Mouse (Mus musculus) embryonic facial prominence, embryonic 13.5 days (tissue): ENCODE measurements at regions not wholly inside any gene's neighbourhood (a gene's known extent, or its start where the extent isn't known, plus 50 kb on each side); places are given as distances from the start of the nearest gene placed in this dataset. TPM values are rescaled to one million over a fixed set of nuclear protein-coding genes. Genes with fewer than 3 reads are reported as not detected.

ENCODE experiments used
- ATAC-seq: fragments of 200-750 bp; cut with Nextera tagmentation; 2 replicates; pipeline ENCODE4 v1.8.0; 2017; ENCODE audit warnings: low read depth; ENCODE audit not compliant: insufficient number of reproducible peaks, insufficient read depth, low FRiP score, low TSS enrichment
- H3K27ac ChIP-seq: fragments of 300-500 bp; sonication (generic); 2 replicates; pipeline ENCODE4 v1.5.1; 2015; ENCODE audit warnings: moderate library complexity, mild to moderate bottlenecking, inconsistent platforms
- H3K27me3 ChIP-seq: fragments of 300-500 bp; sonication (generic); 2 replicates; pipeline ENCODE4 v1.6.1; 2015; ENCODE audit warnings: mild to moderate bottlenecking, inconsistent platforms
- H3K36me3 ChIP-seq: fragments of 300-500 bp; sonication (generic); 2 replicates; pipeline ENCODE4 v1.6.1; 2015; ENCODE audit warnings: mild to moderate bottlenecking, inconsistent platforms
- H3K4me1 ChIP-seq: fragments of 300-500 bp; sonication (generic); 2 replicates; pipeline ENCODE4 v1.6.1; 2015; ENCODE audit warnings: inconsistent platforms
- H3K4me2 ChIP-seq: fragments of 300-500 bp; sonication (generic); 2 replicates; pipeline ENCODE4 v1.6.1; 2015; ENCODE audit warnings: moderate library complexity, mild to moderate bottlenecking, inconsistent platforms
- H3K4me3 ChIP-seq: fragments of 300-500 bp; sonication (generic); 2 replicates; pipeline ENCODE4 v1.5.1; 2015; ENCODE audit warnings: mild to moderate bottlenecking, inconsistent platforms
- H3K9ac ChIP-seq: fragments of 300-500 bp; sonication (generic); 2 replicates; pipeline ENCODE4 v1.6.1; 2015; ENCODE audit warnings: mild to moderate bottlenecking, inconsistent platforms
- H3K9me3 ChIP-seq: fragments of 300-500 bp; sonication (generic); 2 replicates; pipeline ENCODE4 v1.6.1; 2016; ENCODE audit warnings: inconsistent platforms
- WGBS: fragments of 180-500 bp; shearing (Covaris S2); methylation state at CpG from one replicate; pipeline ENCODE4 v1.1.7; 2015; ENCODE audit warnings: mixed read lengths; 5-methylcytosine and 5-hydroxymethylcytosine counted together
- microRNA-seq: library from miRNA; unstranded; fragments of <30 nt; microRNA quantifications from one replicate; pipeline ENCODE4, GENCODE M21; 2016

GRCm38 (mm10) chr8:34269848-34270247, 158.3 kb upstream of the Gm10131 start:
- ATAC-seq = no peak
- Histone ChIP-seq H3K9me3 (no peaks in the 10 kb centered on the region), H3K4me1 (no peaks in the 10 kb centered on the region), H3K9ac (no peak overlapping the region), H3K27me3 (no peaks in the 10 kb centered on the region), H3K4me3 (no peak overlapping the region), H3K4me2 (no peak overlapping the region), H3K27ac (no peak overlapping the region), H3K36me3 (no peaks in the 10 kb centered on the region)
- WGBS = 64% methylated on average over 6 of the region's 6 CpGs

DNA sequence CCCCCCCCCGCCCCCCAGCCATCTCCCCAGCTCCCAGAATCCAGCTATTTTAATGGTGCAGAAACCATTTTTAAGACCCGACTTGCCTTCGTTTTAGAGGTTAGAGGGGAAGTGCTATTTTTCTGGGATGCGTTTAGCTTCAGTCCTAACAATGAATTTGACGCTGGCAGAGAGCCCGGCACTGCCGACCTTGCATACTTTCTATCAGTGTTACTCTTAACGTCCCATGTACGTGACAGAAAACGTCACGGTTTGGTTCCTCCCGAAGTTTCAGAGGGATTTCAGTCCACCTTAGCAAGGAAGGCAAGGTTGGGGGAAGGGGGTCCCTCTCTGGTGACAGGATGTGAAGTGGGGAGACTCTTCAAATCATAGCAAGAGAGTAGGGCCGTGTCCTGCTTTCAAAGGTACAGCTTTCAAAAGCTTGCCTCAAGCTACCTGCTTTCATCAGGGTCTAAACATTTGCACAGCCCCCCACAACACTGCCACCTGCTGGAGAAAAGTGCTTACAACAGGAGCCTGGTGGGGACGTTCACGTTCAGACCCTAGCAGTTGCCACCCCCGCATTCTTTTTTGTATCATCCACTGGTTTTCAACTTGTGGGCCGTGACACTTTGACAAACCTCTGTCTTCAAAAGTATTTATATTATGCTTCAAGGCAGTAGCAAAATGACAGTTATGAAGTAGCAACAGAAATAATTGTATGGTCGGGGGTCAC, 157.4 kb upstream of the Gm10131 start:
- H3K4me3 ChIP-seq = no peak overlapping the region
- ATAC-seq = no peak
- no peak overlapping the region for H3K4me2 ChIP-seq
- no peak overlapping the region for H3K9ac ChIP-seq
- H3K27me3 ChIP-seq = no peaks in the 10 kb centered on the region
- no peaks in the 10 kb centered on the region for H3K4me1 ChIP-seq
- no peaks in the 10 kb centered on the region for H3K36me3 ChIP-seq
- no peaks in the 10 kb centered on the region for H3K9me3 ChIP-seq
- H3K27ac ChIP-seq = no peak overlapping the region
- WGBS = 90% methylated on average over 18 of the region's 18 CpGs

- no peak for ATAC-seq
- no peaks in the 10 kb centered on the region for H3K4me1 ChIP-seq
- no peaks in the 10 kb centered on the region for H3K36me3 ChIP-seq
- WGBS = 92% methylated on average over 2 of the region's 2 CpGs
- no peaks in the 10 kb centered on the region for H3K9me3 ChIP-seq
- no peaks in the 10 kb centered on the region for H3K27me3 ChIP-seq
- no peak overlapping the region for H3K27ac ChIP-seq
- H3K9ac ChIP-seq = no peak overlapping the region
- H3K4me3 ChIP-seq = no peak overlapping the region
- H3K4me2 ChIP-seq = no peak overlapping the region
Observed at GRCm38 (mm10) chr8:34254978-34255377, 143.4 kb upstream of the Gm10131 start.

GRCm38 (mm10) chr8:34251934-34252333, 140.4 kb upstream of the Gm10131 start:
- H3K4me2 ChIP-seq = no peak overlapping the region
- no peaks in the 10 kb centered on the region for H3K36me3 ChIP-seq
- no peak overlapping the region for H3K4me3 ChIP-seq
- 93% methylated on average over 7 of the region's 7 CpGs for WGBS
- no peaks in the 10 kb centered on the region for H3K9me3 ChIP-seq
- H3K4me1 ChIP-seq = no peaks in the 10 kb centered on the region
- ATAC-seq = no peak
- no peak overlapping the region for H3K27ac ChIP-seq
- no peak overlapping the region for H3K9ac ChIP-seq
- H3K27me3 ChIP-seq = no peaks in the 10 kb centered on the region

DNA sequence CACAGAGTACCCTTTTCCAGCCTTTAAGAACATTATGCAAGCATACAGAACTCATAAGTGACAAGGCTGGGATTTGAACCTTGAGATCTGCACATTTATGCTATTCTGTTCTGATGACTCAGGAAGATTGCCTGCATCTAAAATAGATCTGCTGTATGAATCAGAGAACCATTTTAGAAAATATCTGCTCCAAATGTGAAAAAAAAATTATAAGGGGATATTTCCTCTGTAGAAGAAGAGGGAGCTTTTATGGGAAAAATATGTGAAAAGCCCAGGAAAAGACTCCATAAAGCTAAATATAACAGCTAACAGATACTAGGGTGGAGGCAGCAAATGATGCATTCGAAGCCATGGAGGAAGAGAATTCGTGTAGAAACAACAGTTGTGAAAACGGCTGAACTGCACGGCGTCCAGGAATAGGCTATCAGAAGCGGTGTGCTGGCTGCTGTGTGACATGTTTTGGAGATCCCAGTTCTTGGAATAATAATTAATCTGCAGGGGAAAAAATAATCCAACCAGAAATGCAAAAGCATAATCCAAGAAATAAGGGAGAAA, 127.9 kb upstream of the Gm10131 start:
- no peak overlapping the region for H3K27ac ChIP-seq
- no peak overlapping the region for H3K4me3 ChIP-seq
- no peaks in the 10 kb centered on the region for H3K9me3 ChIP-seq
- ATAC-seq = no peak
- no peaks in the 10 kb centered on the region for H3K36me3 ChIP-seq
- H3K9ac ChIP-seq = no peak overlapping the region
- no peaks in the 10 kb centered on the region for H3K4me1 ChIP-seq
- no peak overlapping the region for H3K4me2 ChIP-seq
- WGBS = 75% methylated on average over 6 of the region's 6 CpGs
- no peaks in the 10 kb centered on the region for H3K27me3 ChIP-seq

GRCm38 (mm10) chr8:34233705-34234104, 122.2 kb upstream of the Gm10131 start:
- no peak overlapping the region for H3K27ac ChIP-seq
- no peaks in the 10 kb centered on the region for H3K9me3 ChIP-seq
- H3K27me3 ChIP-seq = no peaks in the 10 kb centered on the region
- H3K4me1 ChIP-seq = no peaks in the 10 kb centered on the region
- 74% methylated on average over 4 of the region's 4 CpGs for WGBS
- H3K4me2 ChIP-seq = no peak overlapping the region
- no peaks in the 10 kb centered on the region for H3K36me3 ChIP-seq
- H3K9ac ChIP-seq = no peak overlapping the region
- no peak overlapping the region for H3K4me3 ChIP-seq
- no peak for ATAC-seq

DNA sequence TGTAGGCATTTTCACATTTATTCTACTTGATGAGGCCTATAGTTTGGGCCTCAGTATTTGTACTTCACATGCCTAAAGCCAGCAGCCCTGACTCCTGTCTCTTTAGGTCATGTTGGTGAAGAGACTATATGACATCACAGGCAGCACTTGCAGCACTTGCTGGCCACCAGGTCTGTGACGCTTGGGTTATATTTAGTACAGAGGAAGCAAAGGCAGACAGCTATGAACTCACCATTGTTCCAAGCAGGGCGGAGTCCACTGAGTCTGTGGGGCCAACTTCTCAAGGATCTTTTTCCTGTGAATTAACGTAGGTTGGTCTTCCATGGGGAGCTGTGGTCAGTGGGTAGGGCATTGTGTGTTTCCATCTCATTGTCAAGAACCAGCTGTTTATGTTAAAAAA, 117.9 kb upstream of the Gm10131 start:
- H3K4me3 ChIP-seq = no peak overlapping the region
- H3K4me1 ChIP-seq = no peaks in the 10 kb centered on the region
- no peak overlapping the region for H3K4me2 ChIP-seq
- no peak overlapping the region for H3K9ac ChIP-seq
- H3K27ac ChIP-seq = no peak overlapping the region
- no peaks in the 10 kb centered on the region for H3K36me3 ChIP-seq
- no peak for ATAC-seq
- 64% methylated on average over 3 of the region's 3 CpGs for WGBS
- H3K27me3 ChIP-seq = no peaks in the 10 kb centered on the region
- H3K9me3 ChIP-seq = no peaks in the 10 kb centered on the region

DNA sequence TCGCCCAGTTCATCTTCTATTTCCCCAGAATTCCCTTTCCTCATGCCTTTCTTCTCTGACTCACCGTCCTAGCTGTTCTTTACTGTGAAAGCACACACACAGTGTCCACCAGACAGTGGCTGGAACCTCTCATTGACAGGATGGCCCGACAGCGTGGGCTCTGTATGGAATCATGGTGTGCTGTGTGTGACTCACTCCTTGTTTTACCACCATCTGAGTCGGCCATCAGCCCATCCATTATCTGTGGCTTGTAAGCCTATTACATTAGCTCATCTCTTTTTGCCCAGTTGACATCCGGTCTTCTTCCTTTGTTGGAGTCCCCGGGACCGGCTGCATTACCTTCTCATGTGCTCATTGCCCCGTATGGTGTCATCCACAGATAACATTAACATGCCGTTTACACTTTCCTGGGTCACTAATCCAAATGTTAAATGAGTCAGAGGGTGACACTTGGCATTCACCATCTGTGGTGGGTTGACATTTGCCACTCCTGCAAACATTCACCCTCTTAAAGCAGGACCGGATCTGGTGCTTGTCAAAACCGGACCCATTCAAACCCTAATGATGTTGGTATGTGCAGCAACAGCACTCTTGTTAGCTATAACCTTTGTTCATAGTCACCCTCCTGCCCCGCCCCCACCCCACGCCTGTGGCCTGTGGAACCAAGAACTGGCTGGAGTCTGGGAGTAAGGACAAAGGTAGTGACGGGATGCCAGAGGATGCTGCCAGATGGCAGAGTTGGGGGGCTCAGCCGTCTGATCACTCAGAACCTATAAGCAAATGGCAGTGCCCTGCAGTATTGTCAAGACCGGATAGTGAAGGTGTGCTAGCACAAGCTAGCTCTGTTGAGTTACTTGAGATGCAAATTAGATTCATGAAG, 113.7 kb upstream of the Gm10131 start:
- Histone ChIP-seq H3K9ac (no peak overlapping the region), H3K4me2 (no peak overlapping the region), H3K9me3 (no peaks in the 10 kb centered on the region), H3K27me3 (no peaks in the 10 kb centered on the region), H3K27ac (no peak overlapping the region), H3K4me3 (no peak overlapping the region), H3K36me3 (no peaks in the 10 kb centered on the region), H3K4me1 (no peaks in the 10 kb centered on the region)
- 83% methylated on average over 17 of the region's 17 CpGs for WGBS
- no peak for ATAC-seq

GRCm38 (mm10) chr8:34222187-34222586, 110.7 kb upstream of the Gm10131 start:
- 76% methylated on average over 6 of the region's 6 CpGs for WGBS
- no peak overlapping the region for H3K4me2 ChIP-seq
- no peaks in the 10 kb centered on the region for H3K4me1 ChIP-seq
- no peak overlapping the region for H3K4me3 ChIP-seq
- H3K9me3 ChIP-seq = no peaks in the 10 kb centered on the region
- H3K27me3 ChIP-seq = no peaks in the 10 kb centered on the region
- H3K27ac ChIP-seq = no peak overlapping the region
- no peaks in the 10 kb centered on the region for H3K36me3 ChIP-seq
- H3K9ac ChIP-seq = no peak overlapping the region
- no peak for ATAC-seq

Small RNA genes in the stretch of these regions (microRNA-seq; reads per million reads assigned to microRNA genes)
- gene Gm23177 = not detected
